Mouse (Mus musculus): ENCODE measurements around the gene Hist1h2ae.

The Hist1h2ae gene

GRCm38 (mm10) chr13:23541497-23541896, 29.5 kb downstream of the Hist1h2ae start:
- in situ Hi-C loops (cut with MboI, MseI): no loop called here

DNA sequence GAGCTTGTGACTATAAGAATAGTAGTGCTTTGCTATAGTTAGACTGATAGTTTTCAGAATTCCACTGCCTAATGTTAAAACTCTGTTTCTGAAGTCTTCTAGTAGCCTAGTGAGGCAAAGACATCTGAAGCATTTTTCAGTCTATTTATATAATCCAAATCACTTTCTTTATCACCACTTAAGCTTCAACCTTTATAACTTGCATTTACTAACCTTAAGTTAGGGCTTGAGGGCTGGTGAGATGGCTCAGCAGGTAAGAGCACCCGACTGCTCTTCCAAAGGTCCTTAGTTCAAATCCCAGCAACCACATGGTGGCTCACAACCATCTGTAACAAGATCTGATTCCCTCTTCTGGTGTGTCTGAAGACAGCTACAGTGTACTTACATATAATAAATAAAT, 31.2 kb downstream of the Hist1h2ae start:
- in situ Hi-C loops (cut with MboI, MseI): loop anchor here (10.0 kb wide), 1 partner anchor 1495 kb away; the partner anchor contains the start of genes Hist1h2ag, Hist1h2bj and Hist1h4i

GRCm38 (mm10) chr13:23538249-23538648, 32.8 kb downstream of the Hist1h2ae start:
- in situ Hi-C loops (cut with MboI, MseI): loop anchor here (10.0 kb wide), 1 partner anchor 1493 kb away; the partner anchor contains the start of genes Hist1h2ag, Hist1h2bj and Hist1h4i

- in situ Hi-C loops (cut with MboI, MseI): loop anchor here (10.0 kb wide), 1 partner anchor 1492 kb away; the partner anchor contains the start of genes Hist1h2ag, Hist1h2bj and Hist1h4i
Measured at GRCm38 (mm10) chr13:23537006-23537710, 33.9 kb downstream of the Hist1h2ae start.

- in situ Hi-C loops (cut with MboI, MseI): loop anchor here (10.0 kb wide), 1 partner anchor 1491 kb away; the partner anchor contains the start of genes Hist1h2ag, Hist1h2bj and Hist1h4i
Measured at GRCm38 (mm10) chr13:23536076-23536822, 34.8 kb downstream of the Hist1h2ae start.

- in situ Hi-C loops (cut with MboI, MseI): loop anchor here (10.0 kb wide), 1 partner anchor 1491 kb away; the partner anchor contains the start of genes Hist1h2ag, Hist1h2bj and Hist1h4i
Measured at GRCm38 (mm10) chr13:23535137-23536075, 35.6 kb downstream of the Hist1h2ae start, which contains the start of gene Hist1h3g. TSS of gene Hist1h3g (plus strand) at chr13:23535422.

GRCm38 (mm10) chr13:23534368-23535131, 36.5 kb downstream of the Hist1h2ae start:
- in situ Hi-C loops (cut with MboI, MseI): loop anchor here (10.0 kb wide), 1 partner anchor 1490 kb away; the partner anchor contains the start of genes Hist1h2ag, Hist1h2bj and Hist1h4i

GRCm38 (mm10) chr13:23533560-23534367, 37.3 kb downstream of the Hist1h2ae start, which contains the start of gene Hist1h2af:
TSS of gene Hist1h2af (plus strand) at chr13:23533906.
- in situ Hi-C loops (cut with MboI, MseI): loop anchor here (10.0 kb wide), 1 partner anchor 1489 kb away; the partner anchor contains the start of genes Hist1h2ag, Hist1h2bj and Hist1h4i

DNA sequence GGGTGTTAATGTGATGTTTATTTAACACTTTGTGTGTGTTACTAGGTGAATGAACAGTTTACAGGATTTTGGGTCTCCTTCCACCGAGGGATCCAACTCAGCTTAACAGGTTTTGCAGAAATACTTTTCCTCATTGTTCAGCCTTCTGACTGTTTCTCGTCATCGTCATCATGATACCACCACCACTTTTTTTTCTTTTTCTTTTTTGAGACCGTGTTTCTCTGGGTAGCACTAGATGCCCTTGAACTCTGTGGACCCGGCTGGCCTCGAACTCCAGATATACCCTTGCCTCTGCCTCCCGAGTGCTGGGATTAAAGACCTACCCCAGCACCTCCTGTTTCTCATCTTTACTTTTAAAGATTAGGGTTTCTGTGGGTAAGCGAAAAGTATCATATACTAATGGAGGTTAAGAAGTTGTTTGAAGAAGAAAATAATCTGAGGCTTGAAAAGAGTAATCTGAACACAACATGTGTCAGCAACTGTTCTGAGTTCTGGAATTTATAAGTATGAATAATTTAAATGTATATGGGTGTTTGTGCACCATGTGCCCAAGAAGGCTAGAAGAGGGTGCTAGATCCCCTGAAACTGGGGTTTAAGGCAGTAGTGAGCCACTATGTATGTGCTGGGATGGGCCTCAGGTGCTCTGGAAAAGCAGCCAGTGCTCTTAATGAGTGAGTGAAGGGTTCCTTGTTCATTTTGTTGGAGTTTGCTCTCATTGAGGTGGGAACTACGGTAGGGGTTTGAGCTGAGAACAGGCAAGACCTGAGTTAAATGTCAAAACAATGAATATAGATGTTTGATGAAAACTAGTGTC, 38.6 kb downstream of the Hist1h2ae start:
- in situ Hi-C loops (cut with MboI, MseI): loop anchor here (10.0 kb wide), 1 partner anchor 1488 kb away; the partner anchor contains the start of genes Hist1h2ag, Hist1h2bj and Hist1h4i

DNA sequence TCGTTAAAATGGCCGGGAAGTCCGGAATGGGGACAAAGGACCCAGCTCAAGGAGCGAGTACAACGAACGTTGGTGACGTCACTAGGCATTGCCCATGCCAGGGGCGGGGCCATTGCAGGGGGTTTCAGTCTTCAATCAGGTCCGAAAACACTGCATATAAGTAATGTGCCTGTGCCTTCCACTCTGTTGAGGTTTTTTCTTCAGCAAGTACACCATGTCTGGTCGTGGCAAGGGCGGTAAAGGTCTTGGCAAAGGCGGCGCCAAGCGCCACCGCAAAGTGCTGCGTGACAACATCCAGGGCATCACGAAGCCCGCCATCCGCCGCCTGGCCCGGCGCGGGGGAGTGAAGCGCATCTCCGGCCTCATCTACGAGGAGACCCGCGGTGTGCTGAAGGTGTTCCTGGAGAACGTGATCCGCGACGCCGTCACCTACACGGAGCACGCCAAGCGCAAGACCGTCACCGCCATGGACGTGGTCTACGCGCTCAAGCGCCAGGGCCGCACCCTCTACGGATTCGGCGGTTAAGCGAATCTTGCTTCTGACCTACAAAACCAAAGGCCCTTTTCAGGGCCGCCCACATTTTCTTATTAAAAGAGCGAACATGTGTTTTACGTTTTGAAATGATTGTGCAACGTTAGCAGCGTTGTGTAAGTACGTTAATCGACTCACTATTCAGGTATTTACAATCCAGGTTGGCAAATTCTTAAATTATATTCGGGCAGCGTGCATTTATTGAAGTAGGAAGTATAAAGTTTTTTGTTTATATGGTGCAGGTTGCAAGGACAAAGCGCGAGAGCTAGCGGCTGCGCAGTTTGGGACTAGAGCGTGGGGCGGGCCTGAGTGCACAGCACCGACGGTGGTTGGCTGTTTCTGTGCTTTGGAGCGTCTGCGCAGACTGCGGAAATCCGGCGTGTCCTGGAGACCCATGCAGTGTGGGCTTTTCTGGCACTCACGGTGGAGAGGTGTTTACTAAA, 39.8 kb downstream of the Hist1h2ae start, which contains the start of gene Hist1h4h:
Hist1h4h (plus strand) TSS at position 150 of the 975 bp plus-strand sequence.
- in situ Hi-C loops (cut with MboI, MseI): loop anchor here (10.0 kb wide), 1 partner anchor 1486 kb away; the partner anchor contains the start of genes Hist1h2ag, Hist1h2bj and Hist1h4i

DNA sequence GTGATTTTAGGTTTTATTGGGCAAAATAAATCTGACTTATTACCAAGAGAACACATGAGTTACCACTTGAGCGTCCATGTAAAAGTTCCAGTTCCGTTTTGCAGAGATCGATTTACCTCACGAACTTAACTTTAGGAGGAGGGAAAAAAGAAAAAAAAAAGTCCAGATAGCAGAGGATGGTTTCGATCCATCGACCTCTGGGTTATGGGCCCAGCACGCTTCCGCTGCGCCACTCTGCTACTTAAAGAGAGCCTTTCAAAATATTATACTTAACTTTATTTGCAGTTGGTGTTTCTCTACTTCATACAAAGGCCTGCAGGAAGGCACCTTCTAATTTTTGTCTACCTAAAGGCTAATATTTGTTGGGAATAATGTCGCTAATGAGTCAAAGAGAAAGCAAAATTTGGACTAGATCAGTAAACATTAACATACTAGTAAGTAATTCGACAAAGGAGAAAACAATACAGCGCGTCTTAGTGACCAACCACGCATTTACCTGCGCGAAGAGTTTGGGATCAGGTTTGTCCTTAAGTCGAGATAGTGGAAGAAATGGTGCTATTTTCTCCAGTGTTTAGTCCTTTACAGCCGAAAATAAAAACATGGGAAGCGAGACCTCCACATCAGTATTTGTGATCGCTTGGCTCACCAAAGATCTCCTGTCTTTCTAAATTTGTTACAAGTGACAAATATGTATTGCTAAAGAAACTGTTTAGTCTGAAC, 40.7 kb downstream of the Hist1h2ae start:
- in situ Hi-C loops (cut with MboI, MseI): loop anchor here (10.0 kb wide), 1 partner anchor 1486 kb away; the partner anchor contains the start of genes Hist1h2ag, Hist1h2bj and Hist1h4i

- in situ Hi-C loops (cut with MboI, MseI): loop anchor here (5.0 to 10.0 kb wide), 2 partner anchors 232 to 1485 kb away; partner anchors contain the start of genes Hist1h2ag, Hist1h2bj and Hist1h4i
Measured at GRCm38 (mm10) chr13:23529480-23530165, 41.4 kb downstream of the Hist1h2ae start.

- in situ Hi-C loops (cut with MboI, MseI): loop anchor here (5.0 kb wide), 1 partner anchor 232 kb away; no protein-coding TSS in a partner anchor
Measured at GRCm38 (mm10) chr13:23529005-23529404, 42.0 kb downstream of the Hist1h2ae start.

GRCm38 (mm10) chr13:23526312-23526711, 44.7 kb downstream of the Hist1h2ae start:
- in situ Hi-C loops (cut with MboI, MseI): loop anchor here (5.0 kb wide), 1 partner anchor 229 kb away; no protein-coding TSS in a partner anchor

- in situ Hi-C loops (cut with MboI, MseI): loop anchor here (5.0 kb wide), 1 partner anchor 229 kb away; no protein-coding TSS in a partner anchor
Measured at GRCm38 (mm10) chr13:23525901-23526300, 45.1 kb downstream of the Hist1h2ae start.

All from T-helper 2 cell (primary cell).